Mouse (Mus musculus) C2C12 (cell line): ENCODE results near the gene Ppp1r11.

Source experiments
- CEBPB ChIP-seq: IDR thresholded peaks from one replicate; pipeline ENCODE4 v1.6.1; 2011; ENCODE audit warnings: low read depth, mild to moderate bottlenecking, control low read depth, moderate library complexity
- CTCF ChIP-seq: IDR thresholded peaks from one replicate; pipeline ENCODE4 v1.5.1; 2011; ENCODE audit not compliant: control insufficient read depth, insufficient read depth, insufficient read length
- MYOD1 ChIP-seq: IDR thresholded peaks from one replicate; pipeline ENCODE4 v1.6.1; 2011; ENCODE audit warnings: low read depth; ENCODE audit not compliant: control insufficient read depth, insufficient read length
- MYOG ChIP-seq: IDR thresholded peaks from one replicate; pipeline ENCODE4 v1.6.1; 2011; ENCODE audit not compliant: control insufficient read depth, insufficient read length; ENCODE audit errors: extremely low read depth

- TF ChIP-seq MYOD1 (no peak), CTCF (no peak), MYOG (no peak), CEBPB (no peak)
These were observed 3.3 kb downstream of the Ppp1r11 start for GRCm38 (mm10) chr17:36948286-36948685.
